Mouse (Mus musculus) Patski (cell line): ENCODE measurements around the gene Mymx. TPM values are rescaled to one million over a fixed set of nuclear protein-coding genes. Genes with fewer than 3 reads are reported as not detected.
A peak's percentile ranks its signal among the peaks of the same experiment; 100 is the strongest.

Experiments
- ATAC-seq: fragments of 100-300 bp; one replicate; pipeline ENCODE4 v1.8.0; 2021
- CTCF ChIA-PET: fragments of 350-600 bp; sonication (Branson Sonifier 250); formaldehyde crosslinking; loops from one replicate; lab custom pipeline; 2022; ENCODE audit warnings: inconsistent platforms; lab: Charles Lee
- POLR2A ChIA-PET: fragments of 350-600 bp; sonication (Branson Sonifier 250); formaldehyde crosslinking; loops from one replicate; lab custom pipeline; 2022; ENCODE audit warnings: antibody characterized with exemption, inconsistent platforms; lab: Charles Lee
- DNase-seq: peaks from one replicate; pipeline ENCODE4 v3.0.0-alpha.2; 2011; ENCODE audit warnings: low read depth, low spot score
- H3K27me3 ChIP-seq: fragments of 371-371 bp; one replicate; pipeline ENCODE4 v1.5.1; 2021
- CTCF ChIP-seq: fragments of 100-300 bp; IDR thresholded peaks from one replicate; pipeline ENCODE4 v1.5.1; 2021
- in situ Hi-C: fragments of 300-500 bp; cut with MboI; formaldehyde crosslinking; loops from 3 replicates; pipeline ENCODE4 v1.11.1; 2018; ENCODE audit warnings: low pct_unique_long_range_greater_than_20kb, mixed read lengths
- polyA plus RNA-seq: library from polyadenylated mRNA; unstranded; gene quantifications from one replicate; pipeline ENCODE4 v1.2.3, GENCODE M21; 2021

The Mymx gene
- polyA plus RNA-seq, 1 experiment from 2014 or later: not detected

GRCm38 (mm10) chr17:45557246-45557824 is 44.6 kb downstream of the Mymx start:
- peaks cover 3% of the 10 kb centered on the region for H3K27me3 ChIP-seq
- ATAC-seq (peak; percentile 9), DNase-seq (no peak)
- ChIA-PET CTCF (interaction anchor here (2.0 to 2.1 kb wide), 2 partner anchors 14 to 21 kb away, joined by 4 to 7 read pairs; no protein-coding TSS in a partner anchor), POLR2A (interaction anchor here (0.6 to 1.2 kb wide), 6 partner anchors 10 to 1135 kb away, joined by 3 to 4 read pairs (median 4); no protein-coding TSS in a partner anchor)
- in situ Hi-C loops: no loop called here
- no peak for TF ChIP-seq CTCF

DNA sequence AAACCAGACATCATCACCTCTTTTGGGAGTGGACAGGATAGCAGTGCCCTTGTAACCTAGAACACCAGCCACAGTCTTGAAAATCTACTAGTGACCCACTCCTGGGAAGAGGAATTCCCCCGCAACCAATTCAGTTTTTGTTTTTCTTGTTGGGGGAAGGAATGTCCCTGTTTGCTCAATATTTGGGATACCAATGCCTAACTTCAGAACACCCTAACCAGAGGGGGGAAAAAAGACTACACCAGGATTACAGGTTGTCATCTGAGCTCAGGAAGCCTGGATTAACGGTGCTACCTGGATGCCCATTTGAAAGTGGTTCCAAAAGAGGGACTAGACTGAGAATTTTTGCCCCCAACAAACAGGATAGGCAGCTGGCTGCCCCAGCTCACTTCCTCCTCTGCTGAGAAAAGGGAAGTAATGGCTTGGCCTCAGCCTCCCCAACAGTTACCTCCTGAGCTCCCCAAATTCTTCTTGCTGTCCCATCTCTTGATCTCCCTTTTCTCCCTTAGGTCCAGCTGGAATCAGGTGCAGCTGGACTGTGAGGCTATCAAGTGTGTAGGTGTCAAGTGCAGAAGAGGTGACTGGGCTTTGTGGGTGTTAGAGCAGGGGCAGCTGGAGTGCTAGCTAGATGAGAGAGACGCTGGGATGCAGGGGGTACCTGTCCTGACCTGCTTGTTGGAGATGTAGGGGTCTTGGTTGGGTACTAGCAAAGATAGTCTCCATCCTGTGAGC is 45.2 kb downstream of the Mymx start:
- DNase-seq (no peak), ATAC-seq (no peak)
- CTCF ChIA-PET: interaction anchor here (0.7 to 2.1 kb wide), 3 partner anchors 15 to 40 kb away, joined by 3 to 7 read pairs (median 4); no protein-coding TSS in a partner anchor
- TF ChIP-seq CTCF: no peak
- POLR2A ChIA-PET: interaction anchor here (0.7 to 1.2 kb wide), 3 partner anchors 11 to 18 kb away, joined by 3 to 4 read pairs (median 3); no protein-coding TSS in a partner anchor
- H3K27me3 ChIP-seq: peaks cover 3% of the 10 kb centered on the region
- in situ Hi-C loops: no loop called here

DNA sequence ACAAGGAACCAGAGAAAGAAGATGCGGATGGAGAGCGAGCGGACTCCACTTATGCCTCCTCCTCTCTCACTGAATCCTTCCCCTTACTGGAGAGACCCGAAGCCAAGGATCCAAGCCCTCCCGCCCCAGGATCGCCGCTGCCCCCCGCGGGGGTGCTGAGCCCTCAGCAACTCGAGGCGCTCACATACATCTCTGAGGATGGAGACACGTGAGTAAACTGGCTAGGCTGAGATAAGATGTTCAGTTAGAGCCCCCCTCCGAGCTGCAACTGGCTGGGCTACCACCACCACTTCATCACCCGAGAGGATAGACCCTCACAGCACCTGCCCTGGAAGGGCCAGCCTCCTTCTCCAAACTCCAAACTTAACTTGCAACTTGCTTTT is 45.8 kb downstream of the Mymx start:
- ATAC-seq: no peak
- in situ Hi-C loops: no loop called here
- peaks cover 3% of the 10 kb centered on the region for H3K27me3 ChIP-seq
- POLR2A ChIA-PET: interaction anchor here (0.9 to 1.2 kb wide), 3 partner anchors 13 to 18 kb away, joined by 3 to 4 read pairs (median 3); partner anchors contain the start of gene Hsp90ab1
- CTCF ChIA-PET: interaction anchor here (0.7 to 2.1 kb wide), 4 partner anchors 16 to 52 kb away, joined by 3 to 7 read pairs (median 4); no protein-coding TSS in a partner anchor
- TF ChIP-seq CTCF: no peak
- DNase-seq: no peak

DNA sequence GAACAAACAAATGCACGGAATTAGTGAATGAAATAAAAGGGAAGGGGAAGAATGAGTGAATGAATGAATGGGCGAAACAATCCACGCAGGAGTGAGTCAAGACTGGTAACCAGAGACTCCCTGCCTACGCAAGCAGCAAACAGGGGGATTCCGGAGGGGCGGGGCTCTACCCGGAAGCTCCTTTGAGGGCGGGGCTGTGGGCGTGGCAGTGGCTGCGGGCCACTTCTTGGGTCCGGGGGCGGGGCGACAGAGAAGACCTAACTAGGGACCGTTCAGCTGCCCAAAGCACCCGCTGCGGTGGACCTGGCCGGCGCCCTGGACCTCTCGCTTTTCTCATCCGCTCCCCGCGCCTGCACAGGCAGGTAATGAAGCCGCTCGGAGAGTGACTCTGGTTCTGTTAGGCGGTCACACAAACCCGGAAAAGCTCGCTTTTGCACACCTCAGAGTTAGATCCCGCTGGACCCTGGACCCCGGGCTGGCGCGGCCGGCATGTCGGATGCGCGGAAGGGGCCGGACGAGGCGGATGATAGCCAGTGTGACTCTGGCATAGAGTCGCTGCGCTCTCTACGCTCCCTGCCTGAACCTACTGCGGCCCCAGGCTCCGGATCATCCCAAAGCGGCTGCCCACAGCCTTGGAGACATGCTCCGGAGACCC is 46.3 kb downstream of the Mymx start, which contains the start of gene Nfkbie:
TSS of gene Nfkbie (plus strand) at position 252 of the 655 bp plus-strand sequence.
- ChIA-PET POLR2A (interaction anchor here (0.9 to 1.0 kb wide), 2 partner anchors 14 to 17 kb away, joined by 3 read pairs; partner anchors contain the start of gene Hsp90ab1), CTCF (interaction anchor here (0.9 to 2.1 kb wide), 3 partner anchors 16 to 52 kb away, joined by 3 to 7 read pairs (median 3); no protein-coding TSS in a partner anchor)
- peak; percentile 80 for DNase-seq
- in situ Hi-C loops: no loop called here
- H3K27me3 ChIP-seq: peaks cover 3% of the 10 kb centered on the region
- peak; percentile 53 for ATAC-seq
- TF ChIP-seq CTCF: no peak

DNA sequence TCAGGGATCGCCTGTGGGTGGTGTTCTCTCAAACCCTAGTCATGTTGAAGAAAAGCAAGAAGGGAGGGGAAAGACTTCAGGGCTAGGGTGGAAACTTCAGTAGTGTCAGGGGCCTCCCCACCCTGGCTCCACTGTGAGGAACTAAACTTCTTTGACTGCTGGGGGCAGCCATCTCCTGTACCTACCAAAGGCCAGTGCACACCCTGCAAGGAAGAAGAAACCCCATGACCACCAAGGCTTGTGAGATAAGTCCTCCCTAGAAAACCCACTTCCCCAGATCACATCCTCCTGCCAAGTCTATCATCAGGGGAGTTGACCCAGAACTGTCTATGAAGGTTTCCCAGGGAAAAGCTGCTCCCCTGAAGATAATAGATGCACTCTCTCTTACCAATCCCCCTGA is 47.5 kb downstream of the Mymx start:
- in situ Hi-C loops: loop anchor here (5.0 kb wide), 2 partner anchors 47 to 77 kb away; partner anchors contain the start of genes Aars2 and Spats1
- POLR2A ChIA-PET: no interaction called here

DNA sequence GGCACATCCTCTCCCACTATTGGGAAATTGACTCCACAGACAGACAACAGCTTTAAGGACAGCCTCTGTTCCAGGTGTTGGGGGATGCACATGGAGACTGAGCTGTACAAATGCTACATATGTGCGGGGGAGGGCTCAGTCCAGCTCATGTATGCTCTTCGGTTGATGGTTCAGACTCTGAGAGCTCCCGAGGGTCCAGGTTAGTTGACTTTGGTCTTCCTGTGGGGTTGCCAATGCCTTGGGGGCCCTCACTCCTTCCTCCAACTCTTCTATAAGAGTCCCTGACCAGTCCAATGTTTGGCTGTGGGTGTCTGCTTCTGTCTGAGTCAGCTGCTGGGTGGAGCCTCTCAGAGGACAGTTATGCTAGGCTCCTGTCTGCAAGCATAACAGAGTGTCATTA is 48.8 kb downstream of the Mymx start:
- in situ Hi-C loops: loop anchor here (5.0 kb wide), 2 partner anchors 46 to 76 kb away; partner anchors contain the start of genes Aars2 and Spats1
- no peak for ATAC-seq
- POLR2A ChIA-PET: no interaction called here
- CTCF ChIA-PET: interaction anchor here (1.1 to 1.7 kb wide), 6 partner anchors 35 to 82 kb away, joined by 3 to 8 read pairs (median 4); partner anchors contain the start of gene Aars2
- H3K27me3 ChIP-seq: peaks cover 3% of the 10 kb centered on the region
- no peak for DNase-seq
- TF ChIP-seq CTCF: no peak

More for the DNA sequence above, 47.5 kb downstream of the Mymx start:
- H3K27me3 ChIP-seq: peaks cover 3% of the 10 kb centered on the region
- TF ChIP-seq CTCF: no peak
- CTCF ChIA-PET: interaction anchor here (1.6 to 1.7 kb wide), 2 partner anchors 37 to 51 kb away, joined by 3 to 4 read pairs; no protein-coding TSS in a partner anchor
- no peak for ATAC-seq
- DNase-seq: no peak

GRCm38 (mm10) chr17:45551816-45552451 is 50.0 kb downstream of the Mymx start:
- in situ Hi-C loops: loop anchor here (5.0 kb wide), 2 partner anchors 45 to 75 kb away; partner anchors contain the start of genes Aars2 and Spats1
- ChIA-PET POLR2A (no interaction called here), CTCF (interaction anchor here (0.6 to 2.1 kb wide), 8 partner anchors 9 to 81 kb away, joined by 3 to 8 read pairs (median 4); partner anchors contain the start of gene Aars2)
- peaks cover 3% of the 10 kb centered on the region for H3K27me3 ChIP-seq
- TF ChIP-seq CTCF: no peak
- ATAC-seq: no peak
- no peak for DNase-seq

DNA sequence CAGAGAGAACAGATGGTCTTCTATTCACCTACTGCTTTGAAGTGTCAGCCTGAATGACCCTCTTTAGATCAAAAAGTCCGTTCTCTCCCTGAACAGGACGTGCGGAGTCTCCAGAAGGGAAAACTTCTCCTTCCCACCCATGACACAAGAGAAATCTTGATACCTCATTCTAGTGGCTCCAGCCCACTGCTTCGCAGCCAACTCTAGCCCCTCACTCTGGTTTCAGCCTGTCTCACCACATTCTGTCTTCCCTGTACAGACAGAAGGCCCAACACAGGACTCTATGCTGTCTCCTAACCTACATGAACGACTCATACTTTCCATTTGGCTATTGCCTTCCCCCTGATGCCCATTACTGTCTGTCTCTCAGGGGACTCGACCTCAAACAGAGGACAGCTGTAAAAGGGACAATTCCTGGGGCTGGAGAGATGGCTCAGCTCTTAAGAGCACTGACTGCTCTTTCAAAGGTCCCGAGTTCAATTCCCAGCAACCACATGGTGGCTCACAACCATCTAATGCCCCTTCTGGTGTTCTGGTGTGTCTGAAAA is 50.6 kb downstream of the Mymx start:
- CTCF ChIA-PET: interaction anchor here (0.6 to 2.1 kb wide), 5 partner anchors 9 to 80 kb away, joined by 3 to 6 read pairs (median 3); partner anchors contain the start of gene Aars2
- H3K27me3 ChIP-seq: peaks cover 3% of the 10 kb centered on the region
- in situ Hi-C loops: loop anchor here (5.0 kb wide), 2 partner anchors 44 to 74 kb away; partner anchors contain the start of genes Aars2 and Spats1

More for the DNA sequence above, 50.6 kb downstream of the Mymx start:
- ATAC-seq: no peak
- TF ChIP-seq CTCF: no peak
- POLR2A ChIA-PET: interaction anchor here (0.7 kb wide), 1 partner anchor 73 kb away, joined by 6 read pairs; no protein-coding TSS in a partner anchor
- DNase-seq: no peak

Other genes starting within 250 kb of the Mymx start
- gene Cdc5l, start 168.4 kb downstream of the Mymx start, polyA plus RNA-seq: 59.8 TPM
- 0.51 TPM for gene Spats1, start 126.7 kb downstream of the Mymx start, polyA plus RNA-seq
- gene Aars2, start 95.3 kb downstream of the Mymx start, polyA plus RNA-seq: 17.2 TPM
- not detected for gene Tcte1, start 78.7 kb downstream of the Mymx start, polyA plus RNA-seq
- 14.5 TPM for gene Tmem151b, start 52.4 kb downstream of the Mymx start, polyA plus RNA-seq
- 9.5 TPM for gene Nfkbie, start 46.4 kb downstream of the Mymx start, polyA plus RNA-seq
- gene Slc35b2, start 38.2 kb downstream of the Mymx start, polyA plus RNA-seq: 98.0 TPM
- 1,835 TPM for gene Hsp90ab1, start 28.8 kb downstream of the Mymx start, polyA plus RNA-seq
- 39.4 TPM for gene Slc29a1, start 2.5 kb downstream of the Mymx start, polyA plus RNA-seq
- gene Capn11, start 57.2 kb upstream of the Mymx start, polyA plus RNA-seq: not detected
- 108 TPM for gene Mrpl14, start 84.2 kb upstream of the Mymx start, polyA plus RNA-seq
- 109 TPM for gene Tmem63b, start 84.8 kb upstream of the Mymx start, polyA plus RNA-seq
- gene 1600014C23Rik, start 131.7 kb upstream of the Mymx start, polyA plus RNA-seq: not detected